Mouse (Mus musculus) testis, adult 2 months (tissue): ENCODE measurements around the gene Il18. TPM values are rescaled to one million over a fixed set of nuclear protein-coding genes. Genes with fewer than 3 reads are reported as not detected.

ENCODE experiments used
- H3K27ac ChIP-seq: fragments of 200-500 bp; 2 replicates; pipeline ENCODE4 v1.5.1; 2012; ENCODE audit warnings: low read depth, low read length; ENCODE audit not compliant: control insufficient read depth, insufficient read depth
- H3K27me3 ChIP-seq: fragments of 200-500 bp; 2 replicates; pipeline ENCODE4 v1.6.1; 2012; ENCODE audit warnings: mild to moderate bottlenecking, low read length, moderate library complexity; ENCODE audit not compliant: control insufficient read depth, insufficient read depth
- H3K36me3 ChIP-seq: fragments of 200-500 bp; 2 replicates; pipeline ENCODE4 v1.6.1; 2012; ENCODE audit warnings: mild to moderate bottlenecking, low read length; ENCODE audit not compliant: control insufficient read depth, insufficient read depth
- H3K4me1 ChIP-seq: fragments of 200-500 bp; 2 replicates; pipeline ENCODE4 v1.6.1; 2012; ENCODE audit warnings: low read length; ENCODE audit not compliant: control insufficient read depth, insufficient read depth
- H3K4me3 ChIP-seq: fragments of 200-500 bp; 2 replicates; pipeline ENCODE4 v1.5.1; 2012; ENCODE audit warnings: low read depth, mild to moderate bottlenecking, low read length, moderate library complexity, mixed read lengths; ENCODE audit not compliant: control insufficient read depth
- CTCF ChIP-seq: fragments of 200-500 bp; IDR thresholded peaks from 2 replicates; pipeline ENCODE4 v1.5.1; 2012; ENCODE audit warnings: low read depth, mild to moderate bottlenecking, inconsistent platforms, low read length, moderate library complexity; ENCODE audit not compliant: control insufficient read depth, insufficient read depth, insufficient replicate concordance
- POLR2A ChIP-seq: fragments of 200-500 bp; IDR thresholded peaks from 2 replicates; pipeline ENCODE4 v1.6.1; 2012; ENCODE audit warnings: low read depth, mild to moderate bottlenecking, inconsistent platforms, low read length, moderate library complexity; ENCODE audit not compliant: control insufficient read depth
- polyA plus RNA-seq: library from polyadenylated mRNA; depleted of rRNA; stranded (reverse); fragments of >200 nt; gene quantifications from 2 replicates; pipeline ENCODE4 v1.2.3, GENCODE M21; 2012

The Il18 gene
- polyA plus RNA-seq, 1 experiment, result 0.67 TPM

GRCm38 (mm10) chr9:50565940-50566339 is 11.3 kb downstream of the Il18 start:
- Histone ChIP-seq H3K4me3 (no peak overlapping the region), H3K4me1 (no peaks in the 10 kb centered on the region), H3K36me3 (no peaks in the 10 kb centered on the region), H3K27me3 (no peaks in the 10 kb centered on the region), H3K27ac (no peak overlapping the region)
- TF ChIP-seq CTCF, result no peak
- TF ChIP-seq POLR2A, result no peak

GRCm38 (mm10) chr9:50567372-50567771 is 12.7 kb downstream of the Il18 start:
- Histone ChIP-seq H3K27me3 (no peaks in the 10 kb centered on the region), H3K27ac (no peak overlapping the region), H3K4me1 (no peaks in the 10 kb centered on the region), H3K4me3 (no peak overlapping the region), H3K36me3 (no peaks in the 10 kb centered on the region)
- TF ChIP-seq POLR2A (no peak), CTCF (no peak)

GRCm38 (mm10) chr9:50567881-50568280 is 13.3 kb downstream of the Il18 start:
- TF ChIP-seq CTCF (no peak), POLR2A (no peak)
- H3K36me3 ChIP-seq, result no peaks in the 10 kb centered on the region
- H3K27ac ChIP-seq, result no peak overlapping the region
- H3K4me1 ChIP-seq, result no peaks in the 10 kb centered on the region
- H3K27me3 ChIP-seq, result no peaks in the 10 kb centered on the region
- H3K4me3 ChIP-seq, result no peak overlapping the region

- no peaks in the 10 kb centered on the region for H3K27me3 ChIP-seq
- no peaks in the 10 kb centered on the region for H3K36me3 ChIP-seq
- no peak overlapping the region for H3K27ac ChIP-seq
- no peak overlapping the region for H3K4me3 ChIP-seq
- no peaks in the 10 kb centered on the region for H3K4me1 ChIP-seq
- TF ChIP-seq CTCF (no peak), POLR2A (no peak)
Measured at GRCm38 (mm10) chr9:50569599-50570525, 15.2 kb downstream of the Il18 start.

GRCm38 (mm10) chr9:50580370-50580769 is 25.7 kb downstream of the Il18 start:
- Histone ChIP-seq H3K27ac (no peak overlapping the region), H3K4me3 (no peak overlapping the region), H3K27me3 (no peaks in the 10 kb centered on the region), H3K36me3 (no peaks in the 10 kb centered on the region), H3K4me1 (no peaks in the 10 kb centered on the region; the same call in 1 of the 2 replicates)
- no peak for TF ChIP-seq CTCF
- TF ChIP-seq POLR2A, result no peak

GRCm38 (mm10) chr9:50585145-50585818 is 30.7 kb downstream of the Il18 start:
- no peaks in the 10 kb centered on the region for H3K27me3 ChIP-seq
- no peaks in the 10 kb centered on the region for H3K36me3 ChIP-seq
- TF ChIP-seq CTCF (no peak), POLR2A (no peak)
- H3K27ac ChIP-seq, result no peak overlapping the region
- H3K4me1 ChIP-seq, result no peaks in the 10 kb centered on the region; the same call in 1 of the 2 replicates
- no peak overlapping the region for H3K4me3 ChIP-seq

GRCm38 (mm10) chr9:50586955-50587354 is 32.3 kb downstream of the Il18 start:
- Histone ChIP-seq H3K27me3 (no peaks in the 10 kb centered on the region), H3K4me3 (no peak overlapping the region), H3K4me1 (no peaks in the 10 kb centered on the region; the same call in 1 of the 2 replicates), H3K27ac (no peak overlapping the region), H3K36me3 (no peaks in the 10 kb centered on the region)
- TF ChIP-seq CTCF (no peak), POLR2A (no peak)
